Mouse (Mus musculus): ENCODE measurements at regions not wholly inside any gene's neighbourhood (a gene's known extent, or its start where the extent isn't known, plus 50 kb on each side); places are given as distances from the start of the nearest gene placed in this dataset.

DNA sequence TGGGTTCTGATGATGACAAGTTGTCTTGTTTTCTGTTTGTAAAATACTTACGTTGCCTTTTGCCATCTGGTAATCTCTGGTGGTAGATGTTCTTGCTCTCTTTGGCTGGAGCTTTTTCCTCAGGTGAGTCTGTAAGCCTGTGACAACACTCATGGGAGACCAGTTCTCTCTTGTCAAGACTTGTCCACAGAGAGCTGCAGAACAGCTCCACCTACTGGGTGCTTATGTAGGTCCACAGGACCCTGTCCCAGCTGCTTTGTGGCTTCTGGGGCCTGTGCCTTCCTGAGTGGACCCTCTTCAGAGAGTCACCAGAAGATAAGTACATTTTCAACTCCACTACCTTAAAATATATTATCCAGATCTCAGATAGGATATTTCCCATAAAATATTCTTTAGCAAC, 370.3 kb upstream of the Tyrp1 start:
- TF ChIP-seq CTCF (IDR thresholded peaks at IDR 0.05; ENCODE audit: low read depth) (no peak; the same call in 1 of the 2 replicates), EP300 (IDR thresholded peaks at IDR 0.05; ENCODE audit: low read depth) (no peak)

Measured in liver, postnatal 0 days (tissue).